Mouse (Mus musculus) ES-Bruce4 (cell line): Measurements from ENCODE around the gene Agbl4. TPM values are rescaled to one million over a fixed set of nuclear protein-coding genes. Genes with fewer than 3 reads are reported as not detected.

ENCODE experiments used
- H3K27ac ChIP-seq: 2 replicates; pipeline ENCODE4 v1.5.1; 2012; ENCODE audit warnings: low read length, inconsistent platforms; ENCODE audit not compliant: insufficient read depth
- H3K27me3 ChIP-seq: 2 replicates; pipeline ENCODE4 v1.6.1; 2012; ENCODE audit warnings: mild to moderate bottlenecking, low read length, inconsistent platforms; ENCODE audit not compliant: control insufficient read depth, poor library complexity, insufficient read depth, severe bottlenecking
- H3K36me3 ChIP-seq: 2 replicates; pipeline ENCODE4 v1.6.1; 2012; ENCODE audit warnings: inconsistent platforms, mild to moderate bottlenecking, low read length, moderate library complexity; ENCODE audit not compliant: control insufficient read depth, poor library complexity, insufficient read depth, severe bottlenecking
- H3K4me1 ChIP-seq: one replicate; pipeline ENCODE4 v1.8.1; 2011; ENCODE audit warnings: low read length; ENCODE audit not compliant: control insufficient read depth, insufficient read depth
- H3K4me3 ChIP-seq: 2 replicates; pipeline ENCODE4 v1.5.1; 2011; ENCODE audit warnings: low read depth, mild to moderate bottlenecking, low read length
- H3K9ac ChIP-seq: 2 replicates; pipeline ENCODE4 v1.6.1; 2012; ENCODE audit warnings: low read depth, mild to moderate bottlenecking, inconsistent platforms; ENCODE audit not compliant: poor library complexity, severe bottlenecking
- H3K9me3 ChIP-seq: replicated peaks from 2 replicates; pipeline ENCODE4 v1.6.1; 2012; ENCODE audit warnings: mild to moderate bottlenecking, low read length, inconsistent platforms; ENCODE audit not compliant: control insufficient read depth, poor library complexity, insufficient read depth, severe bottlenecking
- CTCF ChIP-seq: IDR thresholded peaks from one replicate; pipeline ENCODE4 v1.8.1; 2011; ENCODE audit warnings: low read depth, low read length
- EP300 ChIP-seq: IDR thresholded peaks from 2 replicates; pipeline ENCODE4 v1.6.1; 2011; ENCODE audit warnings: low read depth, low read length; ENCODE audit not compliant: insufficient read depth
- POLR2A ChIP-seq: IDR thresholded peaks from one replicate; pipeline ENCODE4 v1.8.1; 2011; ENCODE audit warnings: low read length; ENCODE audit not compliant: insufficient read depth
- polyA plus RNA-seq: library from polyadenylated mRNA; stranded (reverse); fragments of >200 nt; gene quantifications from 2 replicates; pipeline ENCODE4 v1.2.4, GENCODE M21; 2011; ENCODE audit warnings: low read depth; ENCODE audit not compliant: missing spikeins, insufficient read depth, insufficient read length

Gene Agbl4
- polyA plus RNA-seq, 1 experiment, result not detected

- no peak overlapping the region for H3K9ac ChIP-seq
- no peaks in the 10 kb centered on the region for H3K9me3 ChIP-seq
- peaks cover 2% of the 10 kb centered on the region for H3K4me1 ChIP-seq
- no peaks in the 10 kb centered on the region for H3K27me3 ChIP-seq
- no peak overlapping the region for H3K27ac ChIP-seq
- no peaks in the 10 kb centered on the region for H3K36me3 ChIP-seq
- no peak overlapping the region for H3K4me3 ChIP-seq
- no peak for TF ChIP-seq CTCF
- TF ChIP-seq POLR2A, result no peak
- no peak for TF ChIP-seq EP300
Observed at GRCm38 (mm10) chr4:111669369-111669768, 1271.9 kb downstream of the Agbl4 start.

DNA sequence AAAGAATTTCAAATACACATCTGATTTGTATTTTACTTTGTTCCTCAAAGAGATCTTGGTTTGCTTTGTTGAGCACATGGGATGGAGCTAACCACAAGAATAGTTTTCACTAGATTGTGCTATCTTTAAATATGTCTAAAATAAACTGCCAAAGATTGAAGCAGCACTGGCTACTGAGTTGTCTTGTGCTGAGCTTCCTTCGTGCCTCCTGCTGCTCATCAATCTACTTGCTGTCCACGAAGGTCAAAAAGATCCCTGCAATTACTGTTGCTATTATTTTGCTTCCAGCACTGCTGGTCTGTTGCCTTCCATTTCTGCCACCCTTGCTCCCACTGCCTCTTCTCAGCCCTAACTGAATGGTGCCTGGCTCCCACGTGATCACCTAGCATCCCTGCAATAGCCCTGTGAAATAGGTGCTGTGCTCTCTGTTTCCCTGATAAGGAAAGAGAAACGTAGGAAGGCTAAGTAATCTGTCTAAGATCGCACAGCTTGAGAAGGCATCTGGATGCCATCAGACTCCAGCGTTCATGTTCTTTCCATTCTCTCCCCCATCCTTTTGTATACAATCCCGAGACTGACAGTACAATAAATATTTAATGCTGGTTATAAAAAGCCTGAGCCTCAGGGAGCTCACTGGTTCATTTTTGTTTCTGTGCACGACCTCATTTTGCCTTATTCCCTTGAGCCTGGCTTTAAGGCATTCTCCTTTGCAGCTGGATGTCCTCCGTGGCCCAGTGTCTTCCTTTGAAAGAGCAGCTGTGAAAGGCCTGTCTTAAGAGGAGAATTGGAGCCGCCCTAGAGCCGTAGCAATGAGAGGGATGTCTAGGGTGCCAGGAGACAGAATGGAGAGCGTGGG is 1273.3 kb downstream of the Agbl4 start:
- no peak overlapping the region for H3K9ac ChIP-seq
- peaks cover 2% of the 10 kb centered on the region for H3K4me1 ChIP-seq
- no peak overlapping the region for H3K4me3 ChIP-seq
- no peak for TF ChIP-seq CTCF
- TF ChIP-seq POLR2A, result no peak
- TF ChIP-seq EP300, result no peak
- H3K36me3 ChIP-seq, result no peaks in the 10 kb centered on the region
- no peaks in the 10 kb centered on the region for H3K27me3 ChIP-seq
- no peak overlapping the region for H3K27ac ChIP-seq
- no peaks in the 10 kb centered on the region for H3K9me3 ChIP-seq

GRCm38 (mm10) chr4:111671440-111671839 is 1274.0 kb downstream of the Agbl4 start:
- Histone ChIP-seq H3K36me3 (no peaks in the 10 kb centered on the region), H3K9me3 (no peaks in the 10 kb centered on the region), H3K9ac (no peak overlapping the region), H3K4me1 (peaks cover 2% of the 10 kb centered on the region), H3K27ac (no peak overlapping the region), H3K4me3 (no peak overlapping the region), H3K27me3 (no peaks in the 10 kb centered on the region)
- TF ChIP-seq CTCF (no peak), POLR2A (no peak), EP300 (no peak)

DNA sequence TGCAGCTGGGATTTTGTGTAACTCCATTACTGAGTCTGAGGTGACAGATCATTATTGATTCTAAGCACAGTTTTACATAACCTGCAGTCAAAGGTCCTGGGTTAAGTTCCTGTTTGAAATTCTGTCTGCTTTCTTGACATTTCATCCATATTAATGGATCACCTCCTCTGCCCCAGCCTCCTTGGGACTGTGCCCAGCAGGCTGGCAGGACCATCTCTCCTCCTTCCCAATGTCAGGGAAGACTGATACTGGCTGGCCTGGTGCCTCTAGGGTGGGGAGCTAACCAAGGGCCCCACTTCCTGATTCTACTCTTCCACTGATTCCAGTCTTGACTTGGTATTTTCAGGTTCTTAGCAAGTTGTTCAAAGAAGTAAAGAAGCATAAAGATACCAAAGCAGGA is 1276.4 kb downstream of the Agbl4 start:
- TF ChIP-seq POLR2A (no peak), CTCF (no peak), EP300 (no peak)
- H3K4me3 ChIP-seq, result no peak overlapping the region
- no peak overlapping the region for H3K27ac ChIP-seq
- no peaks in the 10 kb centered on the region for H3K9me3 ChIP-seq
- H3K4me1 ChIP-seq, result peaks cover 2% of the 10 kb centered on the region
- H3K27me3 ChIP-seq, result no peaks in the 10 kb centered on the region
- no peak overlapping the region for H3K9ac ChIP-seq
- no peaks in the 10 kb centered on the region for H3K36me3 ChIP-seq

DNA sequence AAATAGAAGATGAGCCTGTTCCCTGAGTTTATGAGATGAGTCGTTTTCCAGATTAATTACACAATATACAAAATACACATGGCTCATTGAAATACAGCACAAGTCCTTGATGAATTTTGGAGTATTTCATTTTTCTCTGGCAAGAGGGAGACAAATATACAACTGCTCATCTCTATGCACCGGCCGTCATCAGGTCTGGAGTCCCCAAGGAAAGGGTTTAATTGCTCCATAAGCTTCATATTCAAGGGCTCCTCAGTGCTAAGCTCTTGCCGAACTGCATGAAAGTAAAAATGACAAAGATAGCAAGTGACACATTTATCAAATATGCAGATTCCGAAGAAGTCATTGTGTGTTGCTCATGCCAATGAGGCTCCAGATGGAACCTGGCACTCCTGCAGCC is 1284.5 kb downstream of the Agbl4 start:
- Histone ChIP-seq H3K27me3 (no peaks in the 10 kb centered on the region), H3K36me3 (no peaks in the 10 kb centered on the region), H3K4me1 (no peaks in the 10 kb centered on the region), H3K9ac (no peak overlapping the region), H3K4me3 (no peak overlapping the region), H3K9me3 (no peaks in the 10 kb centered on the region), H3K27ac (no peak overlapping the region)
- TF ChIP-seq EP300 (no peak), POLR2A (no peak), CTCF (no peak)

- Histone ChIP-seq H3K27ac (no peak overlapping the region), H3K36me3 (no peaks in the 10 kb centered on the region), H3K9me3 (no peaks in the 10 kb centered on the region), H3K9ac (no peak overlapping the region), H3K27me3 (no peaks in the 10 kb centered on the region), H3K4me3 (no peak overlapping the region), H3K4me1 (no peaks in the 10 kb centered on the region)
- no peak for TF ChIP-seq POLR2A
- TF ChIP-seq CTCF, result no peak
- TF ChIP-seq EP300, result no peak
Observed at GRCm38 (mm10) chr4:111682793-111683192, 1285.3 kb downstream of the Agbl4 start.
